Mouse (Mus musculus): ENCODE measurements around the gene Nlgn1. TPM values are rescaled to one million over a fixed set of nuclear protein-coding genes. Genes with fewer than 3 reads are reported as not detected.

Gene Nlgn1
- polyA plus RNA-seq, 1 experiment from 2014 or later = 3.2 TPM

GRCm38 (mm10) chr3:26069366-26069765 lies 262.9 kb downstream of the Nlgn1 start:
- Histone ChIP-seq H3K4me2 (ENCODE audit: low read depth, low read length) (no peak overlapping the region), H3K36me3 (ENCODE audit: control insufficient read depth, insufficient read depth, low read length) (no peaks in the 10 kb centered on the region), H3K9me3 (ENCODE audit: control insufficient read depth, low read length) (no peaks in the 10 kb centered on the region), H3K27ac (replicated peaks; ENCODE audit: low read depth, low read length) (no peak overlapping the region), H3K27me3 (replicated peaks; ENCODE audit: control insufficient read depth, insufficient read depth, low read length) (no peaks in the 10 kb centered on the region), H3K9ac (ENCODE audit: low read depth, low read length) (no peak overlapping the region), H3K4me3 (ENCODE audit: low read depth, low read length) (no peak overlapping the region), H3K4me1 (ENCODE audit: control insufficient read depth, insufficient read depth, low read length) (no peaks in the 10 kb centered on the region)
- no peak for ATAC-seq (ENCODE audit: low read depth)
- DNase-seq (ENCODE audit: low spot score) = no peak

GRCm38 (mm10) chr3:26050769-26051168 lies 281.5 kb downstream of the Nlgn1 start:
- no peak overlapping the region for H3K4me3 ChIP-seq (ENCODE audit: low read depth, low read length)
- H3K36me3 ChIP-seq (ENCODE audit: control insufficient read depth, insufficient read depth, low read length) = no peaks in the 10 kb centered on the region
- no peaks in the 10 kb centered on the region for H3K9me3 ChIP-seq (ENCODE audit: control insufficient read depth, low read length)
- no peak for ATAC-seq (ENCODE audit: low read depth)
- no peak overlapping the region for H3K9ac ChIP-seq (ENCODE audit: low read depth, low read length)
- WGBS = 69% methylated on average over 4 of the region's 4 CpGs
- no peaks in the 10 kb centered on the region for H3K4me1 ChIP-seq (ENCODE audit: control insufficient read depth, insufficient read depth, low read length)
- H3K4me2 ChIP-seq (ENCODE audit: low read depth, low read length) = no peak overlapping the region
- H3K27me3 ChIP-seq (replicated peaks; ENCODE audit: control insufficient read depth, insufficient read depth, low read length) = no peaks in the 10 kb centered on the region
- no peak overlapping the region for H3K27ac ChIP-seq (replicated peaks; ENCODE audit: low read depth, low read length)
- no peak for DNase-seq (ENCODE audit: low spot score)

GRCm38 (mm10) chr3:26042966-26043365 lies 289.3 kb downstream of the Nlgn1 start:
- 52% methylated on average over 2 of the region's 2 CpGs for WGBS
- H3K9ac ChIP-seq (ENCODE audit: low read depth, low read length) = no peak overlapping the region

GRCm38 (mm10) chr3:26039696-26040095 lies 292.6 kb downstream of the Nlgn1 start:
- DNase-seq (ENCODE audit: low spot score) (no peak), ATAC-seq (ENCODE audit: low read depth) (no peak)
- no peak overlapping the region for H3K4me2 ChIP-seq (ENCODE audit: low read depth, low read length)
- H3K9me3 ChIP-seq (ENCODE audit: control insufficient read depth, low read length) = no peaks in the 10 kb centered on the region
- H3K36me3 ChIP-seq (ENCODE audit: control insufficient read depth, insufficient read depth, low read length) = no peaks in the 10 kb centered on the region
- WGBS = 85% methylated on average over 2 of the region's 2 CpGs
- H3K4me1 ChIP-seq (ENCODE audit: control insufficient read depth, insufficient read depth, low read length) = no peaks in the 10 kb centered on the region
- H3K27me3 ChIP-seq (replicated peaks; ENCODE audit: control insufficient read depth, insufficient read depth, low read length) = no peaks in the 10 kb centered on the region
- H3K27ac ChIP-seq (replicated peaks; ENCODE audit: low read depth, low read length) = no peak overlapping the region
- no peak overlapping the region for H3K4me3 ChIP-seq (ENCODE audit: low read depth, low read length)
- H3K9ac ChIP-seq (ENCODE audit: low read depth, low read length) = no peak overlapping the region

More at GRCm38 (mm10) chr3:26042966-26043365, 289.3 kb downstream of the Nlgn1 start:
- no peaks in the 10 kb centered on the region for H3K36me3 ChIP-seq (ENCODE audit: control insufficient read depth, insufficient read depth, low read length)
- H3K4me3 ChIP-seq (ENCODE audit: low read depth, low read length) = no peak overlapping the region
- DNase-seq (ENCODE audit: low spot score) = no peak
- no peak overlapping the region for H3K4me2 ChIP-seq (ENCODE audit: low read depth, low read length)
- H3K27ac ChIP-seq (replicated peaks; ENCODE audit: low read depth, low read length) = no peak overlapping the region
- no peaks in the 10 kb centered on the region for H3K9me3 ChIP-seq (ENCODE audit: control insufficient read depth, low read length)
- no peaks in the 10 kb centered on the region for H3K27me3 ChIP-seq (replicated peaks; ENCODE audit: control insufficient read depth, insufficient read depth, low read length)
- H3K4me1 ChIP-seq (ENCODE audit: control insufficient read depth, insufficient read depth, low read length) = no peaks in the 10 kb centered on the region
- ATAC-seq (ENCODE audit: low read depth) = no peak

GRCm38 (mm10) chr3:26026025-26026424 lies 306.2 kb downstream of the Nlgn1 start:
- DNase-seq (ENCODE audit: low spot score) (no peak), ATAC-seq (ENCODE audit: low read depth) (no peak)
- no peak overlapping the region for H3K9ac ChIP-seq (ENCODE audit: low read depth, low read length)
- no peaks in the 10 kb centered on the region for H3K4me1 ChIP-seq (ENCODE audit: control insufficient read depth, insufficient read depth, low read length)
- no peaks in the 10 kb centered on the region for H3K36me3 ChIP-seq (ENCODE audit: control insufficient read depth, insufficient read depth, low read length)
- H3K27me3 ChIP-seq (replicated peaks; ENCODE audit: control insufficient read depth, insufficient read depth, low read length) = no peaks in the 10 kb centered on the region
- no peak overlapping the region for H3K4me3 ChIP-seq (ENCODE audit: low read depth, low read length)
- no peak overlapping the region for H3K27ac ChIP-seq (replicated peaks; ENCODE audit: low read depth, low read length)
- 88% methylated on average over 2 of the region's 2 CpGs for WGBS
- H3K4me2 ChIP-seq (ENCODE audit: low read depth, low read length) = no peak overlapping the region
- no peaks in the 10 kb centered on the region for H3K9me3 ChIP-seq (ENCODE audit: control insufficient read depth, low read length)

- no peaks in the 10 kb centered on the region for H3K27me3 ChIP-seq (replicated peaks; ENCODE audit: control insufficient read depth, insufficient read depth, low read length)
- H3K36me3 ChIP-seq (ENCODE audit: control insufficient read depth, insufficient read depth, low read length) = no peaks in the 10 kb centered on the region
- 67% methylated on average over 5 of the region's 5 CpGs for WGBS
- H3K4me2 ChIP-seq (ENCODE audit: low read depth, low read length) = no peak overlapping the region
- H3K4me3 ChIP-seq (ENCODE audit: low read depth, low read length) = no peak overlapping the region
- no peak overlapping the region for H3K27ac ChIP-seq (replicated peaks; ENCODE audit: low read depth, low read length)
- H3K9ac ChIP-seq (ENCODE audit: low read depth, low read length) = no peak overlapping the region
- no peaks in the 10 kb centered on the region for H3K4me1 ChIP-seq (ENCODE audit: control insufficient read depth, insufficient read depth, low read length)
- no peak for DNase-seq (ENCODE audit: low spot score)
- no peak for ATAC-seq (ENCODE audit: low read depth)
- H3K9me3 ChIP-seq (ENCODE audit: control insufficient read depth, low read length) = no peaks in the 10 kb centered on the region
Observed at GRCm38 (mm10) chr3:26023217-26023616, 309.0 kb downstream of the Nlgn1 start.

- Histone ChIP-seq H3K27me3 (replicated peaks; ENCODE audit: control insufficient read depth, insufficient read depth, low read length) (no peaks in the 10 kb centered on the region), H3K9ac (ENCODE audit: low read depth, low read length) (no peak overlapping the region), H3K27ac (replicated peaks; ENCODE audit: low read depth, low read length) (no peak overlapping the region), H3K4me1 (ENCODE audit: control insufficient read depth, insufficient read depth, low read length) (no peaks in the 10 kb centered on the region), H3K4me3 (ENCODE audit: low read depth, low read length) (no peak overlapping the region), H3K9me3 (ENCODE audit: control insufficient read depth, low read length) (no peaks in the 10 kb centered on the region), H3K4me2 (ENCODE audit: low read depth, low read length) (no peak overlapping the region), H3K36me3 (ENCODE audit: control insufficient read depth, insufficient read depth, low read length) (no peaks in the 10 kb centered on the region)
- no peak for DNase-seq (ENCODE audit: low spot score)
- no peak for ATAC-seq (ENCODE audit: low read depth)
- 87% methylated on average over 6 of the region's 6 CpGs for WGBS
Observed at GRCm38 (mm10) chr3:26021632-26022184, 310.6 kb downstream of the Nlgn1 start.

- no peak overlapping the region for H3K9ac ChIP-seq (ENCODE audit: low read depth, low read length)
- no peaks in the 10 kb centered on the region for H3K4me1 ChIP-seq (ENCODE audit: control insufficient read depth, insufficient read depth, low read length)
- no peaks in the 10 kb centered on the region for H3K36me3 ChIP-seq (ENCODE audit: control insufficient read depth, insufficient read depth, low read length)
- no peak for ATAC-seq (ENCODE audit: low read depth)
- no peak overlapping the region for H3K27ac ChIP-seq (replicated peaks; ENCODE audit: low read depth, low read length)
- H3K27me3 ChIP-seq (replicated peaks; ENCODE audit: control insufficient read depth, insufficient read depth, low read length) = no peaks in the 10 kb centered on the region
- no peaks in the 10 kb centered on the region for H3K9me3 ChIP-seq (ENCODE audit: control insufficient read depth, low read length)
- no peak overlapping the region for H3K4me2 ChIP-seq (ENCODE audit: low read depth, low read length)
- WGBS = 58% methylated on average over 4 of the region's 4 CpGs
- DNase-seq (ENCODE audit: low spot score) = no peak
- H3K4me3 ChIP-seq (ENCODE audit: low read depth, low read length) = no peak overlapping the region
Observed at GRCm38 (mm10) chr3:26011310-26012078, 320.8 kb downstream of the Nlgn1 start.

All from embryonic facial prominence, embryonic 14.5 days (tissue).